Mouse (Mus musculus) spleen, adult 2 months (tissue): ENCODE measurements around the gene Dnaic1.

Experiments
- CTCF ChIP-seq: fragments of 200-500 bp; IDR thresholded peaks from 2 replicates; pipeline ENCODE4 v1.5.1; 2011; ENCODE audit warnings: mild to moderate bottlenecking, inconsistent platforms; ENCODE audit not compliant: insufficient read depth, insufficient read length, insufficient replicate concordance; ENCODE audit errors: extremely low read depth
- POLR2A ChIP-seq: fragments of 200-500 bp; IDR thresholded peaks from 2 replicates; pipeline ENCODE4 v1.6.1; 2011; ENCODE audit warnings: low read depth, low read length, inconsistent platforms

DNA sequence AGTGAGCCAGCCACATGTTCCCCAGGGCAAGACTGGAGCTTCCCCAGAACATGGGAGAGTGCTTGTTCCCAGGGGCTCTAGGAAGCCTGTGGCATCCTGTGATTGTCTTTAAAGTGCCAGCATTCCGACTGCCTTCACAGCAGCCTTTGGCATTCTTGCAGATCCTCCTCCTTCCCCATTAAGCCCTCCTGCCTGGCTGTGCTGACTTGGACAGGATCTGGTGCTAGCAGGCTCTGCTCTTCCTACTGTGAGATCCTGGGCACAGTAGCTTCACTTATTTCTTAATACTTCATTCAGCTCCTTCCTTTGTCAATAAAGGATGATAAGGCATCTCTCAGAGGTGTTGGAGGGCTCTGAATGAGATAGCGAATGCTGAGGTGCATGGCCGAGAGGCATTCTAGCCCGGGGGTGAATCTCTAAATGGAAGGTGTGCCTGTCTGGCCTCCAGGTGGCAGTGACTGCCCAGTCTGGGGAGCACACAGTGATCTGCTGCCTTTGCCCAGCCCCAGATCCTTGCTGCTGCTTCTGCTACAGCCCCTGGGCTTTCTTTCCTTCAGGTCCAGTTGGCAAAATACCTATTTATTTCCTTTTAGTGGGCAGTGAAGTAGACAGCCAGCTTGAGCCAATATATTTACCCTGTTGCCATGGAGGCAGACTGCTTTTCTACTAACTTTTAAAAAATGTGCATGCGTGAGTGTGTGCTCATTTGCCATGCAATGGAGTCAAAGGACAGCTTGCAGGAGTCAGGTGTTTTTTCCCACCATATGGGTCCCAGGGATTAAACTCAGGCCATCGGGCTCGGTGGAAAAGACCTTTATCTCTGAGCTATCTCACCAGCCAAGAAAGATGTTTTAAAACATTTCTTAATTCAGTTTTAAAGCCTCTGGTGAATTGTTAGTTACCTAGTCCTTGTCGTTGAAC, 35.2 kb downstream of the Dnaic1 start:
- TF ChIP-seq POLR2A (no peak), CTCF (0 out of 2 replicates have a peak, but pooled peaks have one; percentile 16)
